Comparison of ENCODE assay signal across 9 mouse cellular contexts in genomic region chr9:106210853-106211609, GRCm38 (mm10). TPM values are rescaled to one million over a fixed set of nuclear protein-coding genes. Genes with fewer than 3 reads are reported as not detected.
A peak's percentile ranks its signal among the peaks of the same experiment; 100 is the strongest.
DNase-seq lines count a peak whose midpoint lies in the region; ATAC-seq and TF ChIP-seq lines count a peak whose summit lies in the region.
"Had no signal": no experiment of that assay in that cellular context is flagged by ENCODE, and none has a peak within 500 bp of the region (broad histone marks: within the 10 kb centered on the region; RNA-seq: fewer than 3 reads in every experiment).

No protein-coding gene starts in this region.

- H3K4me2 ChIP-seq in heart, embryonic 11.5 days: peak overlapping the region; percentile 48
- peak overlapping the region; percentile 53; the same call in 1 of the 2 replicates for H3K4me2 ChIP-seq in hindbrain, postnatal 0 days (ENCODE audit: low read depth, low read length)
- H3K4me2 ChIP-seq in neural tube, embryonic 12.5 days (replicated peaks): peak overlapping the region; percentile 59

- WGBS in heart, embryonic 11.5 days (ENCODE audit: insufficient replicate concordance): 48% methylated on average over 9 of the region's 9 CpGs
- WGBS in hindbrain, postnatal 0 days: 41% methylated on average over 9 of the region's 9 CpGs
- 33% methylated on average over 9 of the region's 9 CpGs for WGBS in neural tube, embryonic 12.5 days

- no peaks in the 10 kb centered on the region for H3K9me3 ChIP-seq in heart, embryonic 11.5 days (replicated peaks; ENCODE audit: control insufficient read depth, low read length)
- no peaks in the 10 kb centered on the region for H3K9me3 ChIP-seq in hindbrain, postnatal 0 days (ENCODE audit: low read length)
- H3K9me3 ChIP-seq in neural tube, embryonic 12.5 days: no peaks in the 10 kb centered on the region

- no peaks in the 10 kb centered on the region for H3K27me3 ChIP-seq in heart, embryonic 11.5 days (ENCODE audit: control insufficient read depth, insufficient read depth, low read length)
- H3K27me3 ChIP-seq in hindbrain, postnatal 0 days (ENCODE audit: insufficient read depth, low read length): no peaks in the 10 kb centered on the region
- H3K27me3 ChIP-seq in neural tube, embryonic 12.5 days (replicated peaks): no peaks in the 10 kb centered on the region

- intact Hi-C loops in heart, postnatal 25 days (cut with DNase I): loop anchor here (5.0 kb wide), 1 partner anchor 66 kb away; no protein-coding TSS in a partner anchor

- peak overlapping the region; percentile 0; the same call in 1 of the 2 replicates for H3K27ac ChIP-seq in heart, embryonic 11.5 days (ENCODE audit: low read depth, low read length)
- H3K27ac ChIP-seq in hindbrain, postnatal 0 days: peak overlapping the region; percentile 37; the same call in 1 of the 2 replicates
- H3K27ac ChIP-seq in neural tube, embryonic 12.5 days: no peak overlapping the region

- TF ChIP-seq CTCF in hindbrain, postnatal 0 days (IDR thresholded peaks at IDR 0.05; ENCODE audit: low read depth): no peak

- ATAC-seq in heart, embryonic 11.5 days (replicated peaks; ENCODE audit: insufficient number of reproducible peaks, low FRiP score, low TSS enrichment): no peak
- no peak for ATAC-seq in hindbrain, postnatal 0 days
- ATAC-seq in neural tube, embryonic 12.5 days (ENCODE audit: low FRiP score, low read depth): 0 out of 2 replicates have a peak, but pooled peaks have one; percentile 30

- no peak for DNase-seq in heart, postnatal 25 days (ENCODE audit: low spot score)
- DNase-seq in T-cell, adult 2 months (ENCODE audit: low spot score): peak; percentile 61
- no peak for DNase-seq in hindbrain, postnatal 0 days (ENCODE audit: low spot score)
- no peak for DNase-seq in cerebellum, adult 18-20 months
- no peak for DNase-seq in layer of hippocampus, adult 18-20 months (ENCODE audit: low spot score in 2 of 2)
- no peak for DNase-seq in adrenal gland, postnatal 10 days

- H3K9ac ChIP-seq in heart, embryonic 11.5 days (ENCODE audit: low read depth, low read length): peak overlapping the region; percentile 24
- peak overlapping the region; percentile 46 for H3K9ac ChIP-seq in hindbrain, postnatal 0 days (replicated peaks; ENCODE audit: low read length)
- peak overlapping the region; percentile 38; the same call in 1 of the 2 replicates for H3K9ac ChIP-seq in neural tube, embryonic 12.5 days

- H3K4me1 ChIP-seq in heart, embryonic 11.5 days (ENCODE audit: control insufficient read depth, insufficient read depth, low read length): peaks cover 14% of the 10 kb centered on the region; the same call in 1 of the 2 replicates
- H3K4me1 ChIP-seq in hindbrain, postnatal 0 days (ENCODE audit: insufficient read depth, low read length): peaks cover 4% of the 10 kb centered on the region; the same call in 1 of the 2 replicates
- peaks cover 12% of the 10 kb centered on the region for H3K4me1 ChIP-seq in neural tube, embryonic 12.5 days

- H3K4me3 ChIP-seq in heart, embryonic 11.5 days (ENCODE audit: low read depth, low read length): peak overlapping the region; percentile 16; the same call in 1 of the 2 replicates
- H3K4me3 ChIP-seq in hindbrain, postnatal 0 days (ENCODE audit: low read length): no peak overlapping the region; the same call in 1 of the 2 replicates
- no peak overlapping the region for H3K4me3 ChIP-seq in neural tube, embryonic 12.5 days
- H3K4me3 ChIP-seq: myocyte had no signal

- peaks cover 19% of the 10 kb centered on the region for H3K36me3 ChIP-seq in heart, embryonic 11.5 days (ENCODE audit: control insufficient read depth, insufficient read depth, low read length)
- H3K36me3 ChIP-seq in hindbrain, postnatal 0 days (ENCODE audit: insufficient read depth, low read length): peaks cover 25% of the 10 kb centered on the region
- H3K36me3 ChIP-seq in neural tube, embryonic 12.5 days: peaks cover 30% of the 10 kb centered on the region

RNA-seq across cellular contexts. Expression of gene Twf2, which starts 8.1 kb away (rescaled TPM):
- 55.6 and 62.2 TPM in 2 replicates for polyA plus RNA-seq in heart, embryonic 11.5 days (2014; fragmentation: Nextera tagmentation; extraction: Ambion mirVana)
- 100 to 1,000 TPM; 160 to 189 TPM for total RNA-seq in heart, postnatal 25 days (2021)
- total RNA-seq in hindbrain, postnatal 0 days (2014; rRNA removed): 57.4 and 72.6 TPM in 2 replicates
- 42.0 and 43.9 TPM in 2 replicates for polyA plus RNA-seq in hindbrain, postnatal 0 days (2015; fragmentation: Nextera tagmentation; extraction: Ambion mirVana)
- polyA plus RNA-seq in neural tube, embryonic 12.5 days (2016; fragmentation: Nextera tagmentation; extraction: Ambion mirVana): 60.9 and 61.6 TPM in 2 replicates
- total RNA-seq in layer of hippocampus, adult 18-20 months (2021): 10 to 100 TPM; 58.4 to 60.6 TPM
- 10 to 100 TPM; 38.5 to 58.6 TPM for total RNA-seq in adrenal gland, postnatal 10 days (2021)

RNA-seq across cellular contexts. Expression of gene Tlr9, which starts 11.4 kb away (rescaled TPM):
- not detected in 2 replicates for polyA plus RNA-seq in heart, embryonic 11.5 days (2014; fragmentation: Nextera tagmentation; extraction: Ambion mirVana)
- under 1 TPM; 0.52 to 0.64 TPM for total RNA-seq in heart, postnatal 25 days (2021)
- total RNA-seq in hindbrain, postnatal 0 days (2014; rRNA removed): 0.36 and 0.37 TPM in 2 replicates
- polyA plus RNA-seq in hindbrain, postnatal 0 days (2015; fragmentation: Nextera tagmentation; extraction: Ambion mirVana): 0.09 and 0.11 TPM in 2 replicates
- 0.05 TPM in 1 of 2 replicates, not detected in the other for polyA plus RNA-seq in neural tube, embryonic 12.5 days (2016; fragmentation: Nextera tagmentation; extraction: Ambion mirVana)
- 1 to 10 TPM; 1.0 to 1.5 TPM for total RNA-seq in layer of hippocampus, adult 18-20 months (2021)
- total RNA-seq in adrenal gland, postnatal 10 days (2021): 1 to 10 TPM; 1.2 to 1.5 TPM
- polyA plus RNA-seq: myocyte had no signal

RNA-seq across cellular contexts. Expression of gene Ppm1m, which starts 11.5 kb away (rescaled TPM):
- polyA plus RNA-seq in heart, embryonic 11.5 days (2014; fragmentation: Nextera tagmentation; extraction: Ambion mirVana): 20.6 and 23.5 TPM in 2 replicates
- total RNA-seq in heart, postnatal 25 days (2021): 10 to 100 TPM; 10.0 to 12.2 TPM
- total RNA-seq in hindbrain, postnatal 0 days (2014; rRNA removed): 19.0 and 23.3 TPM in 2 replicates
- 18.5 and 21.2 TPM in 2 replicates for polyA plus RNA-seq in hindbrain, postnatal 0 days (2015; fragmentation: Nextera tagmentation; extraction: Ambion mirVana)
- 32.1 and 32.9 TPM in 2 replicates for polyA plus RNA-seq in neural tube, embryonic 12.5 days (2016; fragmentation: Nextera tagmentation; extraction: Ambion mirVana)
- 10 to 100 TPM; 18.9 to 19.2 TPM for total RNA-seq in layer of hippocampus, adult 18-20 months (2021)
- 100 to 1,000 TPM; 119 to 129 TPM for total RNA-seq in adrenal gland, postnatal 10 days (2021)

RNA-seq across cellular contexts. Expression of gene Alas1, which starts 37.4 kb away (rescaled TPM):
- polyA plus RNA-seq in heart, embryonic 11.5 days (2014; fragmentation: Nextera tagmentation; extraction: Ambion mirVana): 121 and 128 TPM in 2 replicates
- total RNA-seq in heart, postnatal 25 days (2021): 100 to 1,000 TPM; 571 to 593 TPM
- total RNA-seq in hindbrain, postnatal 0 days (2014; rRNA removed): 80.9 and 92.7 TPM in 2 replicates
- 80.4 and 92.3 TPM in 2 replicates for polyA plus RNA-seq in hindbrain, postnatal 0 days (2015; fragmentation: Nextera tagmentation; extraction: Ambion mirVana)
- polyA plus RNA-seq in neural tube, embryonic 12.5 days (2016; fragmentation: Nextera tagmentation; extraction: Ambion mirVana): 94.8 and 99.5 TPM in 2 replicates
- 100 to 1,000 TPM; 141 to 144 TPM for total RNA-seq in layer of hippocampus, adult 18-20 months (2021)
- 1,000 to 10,000 TPM in 1 of 2 experiments, 100 to 1,000 TPM in 1; 940 to 1,609 TPM for total RNA-seq in adrenal gland, postnatal 10 days (2021)

RNA-seq across cellular contexts. Expression of gene Wdr82, which starts 40.3 kb away (rescaled TPM):
- 22.7 and 24.4 TPM in 2 replicates for polyA plus RNA-seq in heart, embryonic 11.5 days (2014; fragmentation: Nextera tagmentation; extraction: Ambion mirVana)
- total RNA-seq in heart, postnatal 25 days (2021): 10 to 100 TPM; 42.6 to 45.8 TPM
- 240 and 243 TPM in 2 replicates for total RNA-seq in hindbrain, postnatal 0 days (2014; rRNA removed)
- polyA plus RNA-seq in hindbrain, postnatal 0 days (2015; fragmentation: Nextera tagmentation; extraction: Ambion mirVana): 29.1 and 32.6 TPM in 2 replicates
- polyA plus RNA-seq in neural tube, embryonic 12.5 days (2016; fragmentation: Nextera tagmentation; extraction: Ambion mirVana): 27.6 and 28.9 TPM in 2 replicates
- 100 to 1,000 TPM; 130 to 137 TPM for total RNA-seq in layer of hippocampus, adult 18-20 months (2021)
- total RNA-seq in adrenal gland, postnatal 10 days (2021): 10 to 100 TPM; 72.1 to 87.6 TPM
